Mouse (Mus musculus) WW6 (cell line): ENCODE results near the gene Gm11084.

Experiments
- DNase-seq: peaks from one replicate; pipeline ENCODE4 v3.0.0-alpha.2; 2013; ENCODE audit warnings: low read depth, low spot score

The Gm11084 gene

GRCm38 (mm10) chr2:72952979-72953378 is 33.5 kb downstream of the Gm11084 start:
- no peak for DNase-seq

DNA sequence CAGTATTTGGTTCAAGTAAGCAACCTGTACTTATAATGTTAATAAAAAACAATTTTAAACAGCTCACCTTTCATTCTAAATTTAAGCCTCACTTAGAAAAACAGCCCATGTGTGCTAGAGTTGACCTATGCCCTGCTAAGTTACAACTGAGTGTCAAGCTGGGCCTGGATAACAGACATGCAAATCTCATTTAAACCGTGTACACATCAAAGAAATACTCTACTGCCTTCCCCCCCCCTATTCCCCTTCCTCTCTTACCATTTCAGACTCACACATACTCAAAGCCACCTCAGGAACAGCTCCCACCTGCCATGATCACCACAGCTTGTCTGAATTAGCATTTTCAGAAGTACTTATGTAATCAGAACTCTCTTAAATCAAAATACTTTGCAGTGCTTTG is 50.6 kb downstream of the Gm11084 start:
- no peak for DNase-seq

GRCm38 (mm10) chr2:72932186-72932585 is 54.3 kb downstream of the Gm11084 start:
- no peak for DNase-seq

DNA sequence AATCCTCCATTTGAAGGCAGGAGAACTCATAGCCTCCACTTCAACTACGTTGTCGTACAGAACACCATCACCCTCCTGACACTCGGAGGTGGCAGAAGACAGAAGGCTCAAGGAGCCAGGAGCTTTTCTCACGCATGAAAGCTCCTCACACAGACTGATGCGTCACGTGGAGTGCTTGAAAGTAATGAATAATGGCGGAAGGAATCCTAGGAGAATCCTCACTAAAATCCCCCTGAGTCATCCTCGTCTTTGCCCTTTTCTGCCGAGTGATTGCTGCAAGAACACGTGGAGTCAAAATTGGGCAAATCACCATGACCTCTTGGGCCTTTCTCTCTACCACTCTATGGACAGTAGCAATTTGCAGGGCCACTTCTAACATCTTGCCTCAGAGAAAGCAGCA is 61.5 kb downstream of the Gm11084 start:
- no peak for DNase-seq
